17 mouse cellular contexts compared by ENCODE assay signal in genomic region chr6:64623404-64623803, GRCm38 (mm10).
A peak's percentile ranks its signal among the peaks of the same experiment; 100 is the strongest.
DNase-seq lines count a peak whose midpoint lies in the region.
"Had no signal": no experiment of that assay in that cellular context is flagged by ENCODE, and none has a peak within 500 bp of the region (broad histone marks: within the 10 kb centered on the region; RNA-seq: fewer than 3 reads in every experiment).

No protein-coding gene starts in this region.

- peak; percentile 7 for DNase-seq in cerebellum, adult 9-10 months
- no peak for DNase-seq in cerebellum, adult 9-11 months
- peak; percentile 13 for DNase-seq in kidney, postnatal 10 days
- DNase-seq in kidney, postnatal 14 days = no peak
- peak; percentile 48 for DNase-seq in testis, postnatal 10 days (ENCODE audit: low spot score)
- DNase-seq in testis, postnatal 14 days (ENCODE audit: low spot score) = no peak
- DNase-seq in embryo, embryonic 9.5 days (ENCODE audit: extremely low spot score) = no peak
- DNase-seq: adrenal gland, adult 8-10 months; embryo, embryonic 11 days; gastrocnemius, adult 2 months; gastrocnemius, postnatal 36 days; heart, adult 2 months; kidney, adult 18-20 months; layer of hippocampus, adult 9-11 months; retina, postnatal 1 day; right cerebral cortex, postnatal 14 days; thymus, postnatal 14 days had no signal

Comparison
In these comparisons a context has a peak if more than half of its experiments do, and no peak if none do; other contexts are left out.
1. DNase-seq: peak in cerebellum, adult 9-10 months (single experiment), kidney, postnatal 10 days (single experiment) and testis, postnatal 10 days (single experiment); none in cerebellum, adult 9-11 months (single experiment), kidney, postnatal 14 days (single experiment), testis, postnatal 14 days (single experiment) and embryo, embryonic 9.5 days (single experiment).